Mouse (Mus musculus): ENCODE results near the gene Catsper3.

GRCm38 (mm10) chr13:55809041-55809623 lies 24.8 kb downstream of the Catsper3 start:
- no peak for TF ChIP-seq CTCF (IDR thresholded peaks at IDR 0.05; ENCODE audit: control insufficient read depth, insufficient read depth, insufficient read length)
- TF ChIP-seq MYOG (IDR thresholded peaks at IDR 0.05; ENCODE audit: control insufficient read depth, extremely low read depth, insufficient read length), result no peak
- TF ChIP-seq MAX (IDR thresholded peaks at IDR 0.05), result no peak

Data from C2C12 (cell line).